In the genomic region with DNA sequence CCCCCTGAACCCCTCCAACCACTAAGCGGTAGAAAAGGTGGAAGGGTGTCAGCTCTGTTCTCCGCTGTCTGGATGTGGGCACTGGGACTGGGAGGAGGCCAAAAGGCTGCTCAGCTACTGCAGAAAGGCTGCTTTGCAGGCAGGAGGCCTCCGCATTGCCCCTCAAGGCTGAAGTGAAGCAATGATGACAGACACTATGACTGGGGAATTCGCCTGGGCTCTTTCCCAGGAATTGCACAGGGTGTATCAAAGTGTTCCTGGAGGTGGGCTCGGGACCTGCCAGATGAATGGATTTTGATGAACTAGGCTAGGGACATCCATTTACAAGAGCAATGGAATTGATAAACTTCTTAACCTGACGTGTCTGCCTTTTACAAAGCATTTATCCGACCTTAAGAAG, we compare ENCODE assay signal across 14 mouse cellular contexts.
"Had no signal": no experiment of that assay in that cellular context is flagged by ENCODE, and none has a peak within 500 bp of the region (broad histone marks: within the 10 kb centered on the region; RNA-seq: fewer than 3 reads in every experiment).

No protein-coding gene starts in this region.

- H3K9me3 ChIP-seq: limb, embryonic 15.5 days; liver, embryonic 12.5 days; neural tube, embryonic 12.5 days; stomach, embryonic 15.5 days had no signal

- ATAC-seq: intestine, postnatal 0 days; liver, embryonic 12.5 days had no signal

- H3K36me3 ChIP-seq: limb, embryonic 15.5 days; liver, embryonic 12.5 days; neural tube, embryonic 12.5 days; stomach, embryonic 15.5 days had no signal

- H3K4me3 ChIP-seq: left cerebral cortex, adult 2 months; limb, embryonic 15.5 days; liver, embryonic 12.5 days; myocyte; neural tube, embryonic 12.5 days; stomach, embryonic 15.5 days had no signal

- DNase-seq: kidney, adult 8-10 months; kidney, postnatal 25 days; lung, embryonic 14.5 days; lung, postnatal 10 days; lung, postnatal 4 days; retina, postnatal 1 day; thymus, postnatal 36 days had no signal

- H3K27ac ChIP-seq: left cerebral cortex, adult 2 months; limb, embryonic 15.5 days; liver, embryonic 12.5 days; neural tube, embryonic 12.5 days; stomach, embryonic 15.5 days had no signal

- H3K4me1 ChIP-seq: limb, embryonic 15.5 days; liver, embryonic 12.5 days; stomach, embryonic 15.5 days had no signal

- H3K4me2 ChIP-seq: limb, embryonic 15.5 days; liver, embryonic 12.5 days; lung, embryonic 14.5 days; neural tube, embryonic 12.5 days; stomach, embryonic 15.5 days had no signal

- H3K9ac ChIP-seq: limb, embryonic 15.5 days; liver, embryonic 12.5 days; lung, embryonic 14.5 days; neural tube, embryonic 12.5 days; stomach, embryonic 15.5 days had no signal

- H3K27me3 ChIP-seq: liver, embryonic 12.5 days had no signal
